Mouse (Mus musculus) midbrain, embryonic 13.5 days (tissue): ENCODE results near the gene Dgkq. TPM values are rescaled to one million over a fixed set of nuclear protein-coding genes. Genes with fewer than 3 reads are reported as not detected.

ENCODE experiments used
- ATAC-seq: fragments of 200-750 bp; cut with Nextera tagmentation; 2 replicates; pipeline ENCODE4 v1.8.0; 2017; ENCODE audit warnings: mild to moderate bottlenecking, moderate TSS enrichment, moderate library complexity
- H3K27ac ChIP-seq: fragments of 300-500 bp; sonication (generic); 2 replicates; pipeline ENCODE4 v1.5.1; 2015; ENCODE audit warnings: inconsistent platforms, mild to moderate bottlenecking, moderate library complexity
- H3K27me3 ChIP-seq: fragments of 300-500 bp; sonication (generic); 2 replicates; pipeline ENCODE4 v1.6.1; 2015; ENCODE audit warnings: mild to moderate bottlenecking, inconsistent platforms
- H3K36me3 ChIP-seq: fragments of 300-500 bp; sonication (generic); 2 replicates; pipeline ENCODE4 v1.6.1; 2015; ENCODE audit warnings: mild to moderate bottlenecking, inconsistent platforms
- H3K4me1 ChIP-seq: fragments of 300-500 bp; sonication (generic); replicated peaks from 2 replicates; pipeline ENCODE4 v1.6.1; 2015; ENCODE audit warnings: inconsistent platforms
- H3K4me2 ChIP-seq: fragments of 300-500 bp; sonication (generic); replicated peaks from 2 replicates; pipeline ENCODE4 v1.6.1; 2015; ENCODE audit warnings: moderate library complexity, mild to moderate bottlenecking, inconsistent platforms
- H3K4me3 ChIP-seq: fragments of 300-500 bp; sonication (generic); replicated peaks from 2 replicates; pipeline ENCODE4 v1.5.1; 2015; ENCODE audit warnings: mild to moderate bottlenecking, inconsistent platforms
- H3K9ac ChIP-seq: fragments of 300-500 bp; sonication (generic); replicated peaks from 2 replicates; pipeline ENCODE4 v1.6.1; 2015; ENCODE audit warnings: mild to moderate bottlenecking, inconsistent platforms
- H3K9me3 ChIP-seq: fragments of 300-500 bp; sonication (generic); 2 replicates; pipeline ENCODE4 v1.6.1; 2016; ENCODE audit warnings: mild to moderate bottlenecking, inconsistent platforms
- WGBS: fragments of 180-500 bp; shearing (Covaris S2); methylation state at CpG from one replicate; pipeline ENCODE4 v1.1.7; 2015; 5-methylcytosine and 5-hydroxymethylcytosine counted together
- polyA plus RNA-seq: library from polyadenylated mRNA; unstranded; fragments of >200 nt; fragmentation: Nextera tagmentation; extraction: Ambion mirVana; gene quantifications from 2 replicates; pipeline ENCODE4 v1.2.1, GENCODE M21; 2015

Dgkq gene
- polyA plus RNA-seq, 1 experiment from 2014 or later: 26.6 TPM

DNA sequence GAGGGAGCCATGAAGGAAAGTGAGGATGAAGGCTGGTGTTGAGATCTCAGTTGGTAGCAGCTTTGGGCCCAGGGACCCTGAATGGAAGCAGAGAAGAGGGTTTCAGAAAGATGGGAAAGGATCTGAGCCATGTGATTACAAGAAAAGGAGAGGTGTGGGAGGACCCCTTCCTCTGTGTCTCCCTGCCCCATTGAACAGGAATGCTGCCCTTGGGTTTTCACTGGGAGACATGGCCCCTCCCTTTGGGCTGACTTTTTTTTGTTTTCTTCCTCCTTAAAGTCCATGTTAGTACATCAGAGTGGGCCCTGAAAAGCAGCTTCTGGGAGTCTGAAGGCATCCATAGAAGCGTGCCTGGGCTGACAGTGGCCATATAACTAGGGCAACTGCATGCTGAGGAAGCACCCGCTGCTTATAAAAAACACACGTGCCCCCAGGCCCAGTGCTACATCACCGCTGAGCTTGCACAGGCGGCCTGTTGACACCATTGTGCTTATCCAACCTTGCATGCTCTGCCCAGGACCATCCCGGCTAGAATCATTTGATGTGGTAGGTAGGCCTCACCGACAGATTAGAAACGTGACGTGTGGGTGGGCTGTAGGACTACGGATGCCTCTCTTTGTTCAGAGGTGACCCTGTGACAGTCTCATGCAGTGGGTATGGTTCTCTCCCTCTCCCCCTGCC is 32.0 kb upstream of the Dgkq start:
- peaks cover 24% of the 10 kb centered on the region for H3K36me3 ChIP-seq
- no peak overlapping the region for H3K9ac ChIP-seq
- no peaks in the 10 kb centered on the region for H3K9me3 ChIP-seq
- no peak overlapping the region for H3K27ac ChIP-seq
- no peak for ATAC-seq
- H3K27me3 ChIP-seq: no peaks in the 10 kb centered on the region
- peaks cover 16% of the 10 kb centered on the region for H3K4me1 ChIP-seq
- H3K4me2 ChIP-seq: no peak overlapping the region
- H3K4me3 ChIP-seq: no peak overlapping the region
- 76% methylated on average over 10 of the region's 10 CpGs for WGBS

DNA sequence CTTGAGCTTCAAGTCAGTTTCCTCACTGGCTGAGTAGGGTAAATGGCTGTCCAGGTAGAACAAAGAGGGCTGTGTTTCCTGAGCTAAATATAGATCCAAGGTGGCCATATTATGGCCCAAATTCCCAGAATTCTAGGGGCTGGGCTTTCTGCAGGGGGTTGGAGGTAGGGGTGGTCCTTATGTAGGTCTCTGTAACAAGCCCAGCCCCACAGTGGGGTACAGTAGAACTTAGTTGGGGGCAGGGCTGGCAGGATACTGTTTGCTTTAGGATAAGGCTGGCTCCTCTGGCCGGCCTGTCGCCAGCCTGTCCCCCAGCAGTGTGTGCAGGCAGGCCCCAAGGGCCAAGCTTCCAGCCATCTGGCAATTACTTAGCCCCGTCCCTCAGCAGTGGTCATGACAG is 30.9 kb upstream of the Dgkq start:
- Histone ChIP-seq H3K9me3 (no peaks in the 10 kb centered on the region), H3K4me3 (no peak overlapping the region), H3K27me3 (0 out of 2 replicates have a peak, but pooled peaks cover under 1% of the 10 kb centered on the region), H3K4me1 (peaks cover 21% of the 10 kb centered on the region), H3K36me3 (peaks cover 12% of the 10 kb centered on the region), H3K9ac (no peak overlapping the region), H3K4me2 (no peak overlapping the region), H3K27ac (no peak overlapping the region)
- WGBS: 64% methylated on average over 3 of the region's 3 CpGs
- ATAC-seq: no peak

DNA sequence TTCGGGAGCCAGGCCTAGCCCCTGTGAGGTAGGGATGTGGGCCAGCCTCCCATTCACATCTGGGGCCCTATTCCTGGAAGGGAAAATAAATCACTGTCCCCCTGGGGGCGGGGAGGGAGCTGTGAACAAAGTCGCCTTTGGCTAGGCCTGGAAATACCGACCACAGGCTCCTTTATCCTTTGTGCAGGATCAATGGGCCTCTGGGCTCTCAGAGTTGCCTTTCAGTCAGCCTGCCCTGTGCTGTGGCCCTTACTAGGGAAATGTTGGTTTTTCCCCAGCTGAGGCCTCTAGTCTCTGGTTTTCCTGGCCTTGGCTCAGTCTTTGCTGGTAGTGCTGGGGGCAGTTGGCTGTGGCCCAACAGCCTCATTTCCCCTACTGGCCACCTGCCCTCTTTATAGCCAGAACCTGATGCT is 27.9 kb upstream of the Dgkq start:
- ATAC-seq: no peak
- no peak overlapping the region for H3K4me2 ChIP-seq
- peaks cover 31% of the 10 kb centered on the region for H3K4me1 ChIP-seq
- 10% methylated on average over 4 of the region's 4 CpGs for WGBS
- no peaks in the 10 kb centered on the region for H3K36me3 ChIP-seq
- peak overlapping the region; percentile 22; the same call in 1 of the 2 replicates for H3K27ac ChIP-seq
- H3K27me3 ChIP-seq: peaks cover 14% of the 10 kb centered on the region
- no peaks in the 10 kb centered on the region for H3K9me3 ChIP-seq
- no peak overlapping the region for H3K9ac ChIP-seq
- no peak overlapping the region for H3K4me3 ChIP-seq

DNA sequence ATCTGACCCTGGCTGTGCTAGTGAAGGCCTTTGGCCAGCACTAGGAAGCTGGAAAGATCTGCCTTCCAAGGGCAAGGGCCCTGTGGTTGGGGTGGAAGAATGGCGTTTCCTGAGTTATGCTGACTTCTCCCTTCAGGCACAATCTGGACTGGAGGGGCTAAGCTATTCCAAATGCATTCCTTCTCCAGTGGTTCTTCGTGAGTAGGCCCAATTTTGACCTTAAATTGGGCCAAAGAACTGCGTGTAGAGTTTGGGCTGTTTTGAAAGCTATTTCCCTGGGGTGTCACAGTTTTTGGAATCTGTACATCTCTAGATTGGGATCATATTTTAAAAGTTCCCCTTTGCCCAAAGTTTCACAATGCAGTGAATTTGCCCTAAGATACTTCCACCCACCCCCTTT is 27.1 kb upstream of the Dgkq start:
- H3K4me1 ChIP-seq: peaks cover 34% of the 10 kb centered on the region
- WGBS: 86% methylated on average over 3 of the region's 3 CpGs
- H3K4me3 ChIP-seq: no peak overlapping the region
- no peak for ATAC-seq
- H3K27ac ChIP-seq: no peak overlapping the region
- H3K9ac ChIP-seq: no peak overlapping the region
- no peaks in the 10 kb centered on the region for H3K9me3 ChIP-seq
- no peaks in the 10 kb centered on the region for H3K36me3 ChIP-seq
- H3K4me2 ChIP-seq: no peak overlapping the region
- H3K27me3 ChIP-seq: peaks cover 22% of the 10 kb centered on the region

DNA sequence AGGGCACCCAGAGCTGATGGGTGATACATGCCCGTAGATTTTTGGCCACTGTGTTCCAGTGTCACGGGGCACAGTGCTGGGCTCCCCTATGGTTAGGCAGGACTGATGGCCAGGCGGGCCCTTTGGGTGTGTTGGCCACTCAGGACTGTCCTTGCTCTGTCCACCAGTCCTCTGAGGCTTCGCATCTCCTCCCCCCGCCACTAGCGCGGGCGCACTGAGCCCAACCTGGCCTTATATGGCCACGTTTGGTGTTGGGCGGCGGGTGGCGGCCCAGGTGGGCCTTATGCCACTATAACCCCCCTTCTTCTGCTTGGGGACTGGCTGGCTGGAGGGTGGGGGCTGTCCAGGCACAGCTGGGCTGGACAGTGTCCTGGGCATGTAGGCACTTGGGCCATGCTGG is 26.4 kb upstream of the Dgkq start:
- H3K9ac ChIP-seq: no peak overlapping the region
- no peak overlapping the region for H3K4me3 ChIP-seq
- H3K27me3 ChIP-seq: peaks cover 24% of the 10 kb centered on the region
- ATAC-seq: no peak
- WGBS: 92% methylated on average over 12 of the region's 12 CpGs
- H3K4me2 ChIP-seq: no peak overlapping the region
- peaks cover 34% of the 10 kb centered on the region for H3K4me1 ChIP-seq
- H3K9me3 ChIP-seq: no peaks in the 10 kb centered on the region
- H3K27ac ChIP-seq: no peak overlapping the region
- no peaks in the 10 kb centered on the region for H3K36me3 ChIP-seq

DNA sequence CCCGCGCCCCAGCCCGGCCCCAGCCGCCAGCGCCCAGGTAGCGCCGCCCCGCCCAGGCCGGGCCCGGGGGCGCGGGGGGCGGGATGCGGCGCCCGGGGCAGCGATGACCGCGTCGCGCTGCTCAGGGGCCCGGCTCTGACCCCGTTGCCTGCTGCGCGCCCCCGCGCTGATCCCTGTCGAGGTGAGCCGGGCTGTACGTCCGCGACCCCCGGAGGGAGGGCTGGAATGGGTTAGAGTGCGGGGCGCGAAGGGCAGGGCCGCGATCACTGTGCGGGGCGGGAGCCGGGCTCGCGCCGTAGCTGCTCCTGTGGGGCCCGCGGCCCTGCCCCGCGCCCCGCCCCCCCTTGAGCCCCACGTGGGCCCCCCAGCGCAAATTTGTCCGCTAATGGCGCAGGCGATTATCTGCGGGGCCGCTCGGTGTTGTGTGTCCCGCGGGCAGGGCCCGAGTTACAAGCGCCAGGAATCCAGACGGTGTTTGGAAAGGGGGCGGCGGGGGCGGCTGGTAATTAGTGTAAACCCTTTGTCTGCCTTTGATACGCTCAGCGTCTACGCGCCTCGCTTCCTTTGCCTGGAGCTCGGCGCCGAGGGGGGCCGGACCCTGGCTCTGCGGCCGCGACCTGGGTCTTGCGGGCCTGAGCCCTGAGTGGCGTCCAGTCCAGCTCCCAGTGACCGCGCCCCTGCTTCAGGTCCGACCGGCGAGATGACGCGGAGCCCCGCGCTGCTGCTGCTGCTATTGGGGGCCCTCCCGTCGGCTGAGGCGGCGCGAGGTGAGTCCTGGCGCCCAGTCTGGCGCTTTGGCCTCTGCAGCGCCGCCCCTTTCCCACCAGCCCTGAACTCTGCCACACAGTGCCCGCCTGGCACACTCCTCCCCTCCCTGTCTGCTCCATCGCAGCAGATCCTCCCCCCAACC is 25.1 kb upstream of the Dgkq start:
- peak overlapping the region; percentile 67 for H3K9ac ChIP-seq
- H3K9me3 ChIP-seq: no peaks in the 10 kb centered on the region
- no peak overlapping the region for H3K27ac ChIP-seq
- WGBS: under 1% methylated on average over 69 of the region's 99 CpGs
- H3K4me1 ChIP-seq: peaks cover 31% of the 10 kb centered on the region
- peak; percentile 66 for ATAC-seq
- H3K36me3 ChIP-seq: no peaks in the 10 kb centered on the region
- H3K4me2 ChIP-seq: peak overlapping the region; percentile 96
- peak overlapping the region; percentile 80 for H3K4me3 ChIP-seq
- peaks cover 24% of the 10 kb centered on the region for H3K27me3 ChIP-seq

DNA sequence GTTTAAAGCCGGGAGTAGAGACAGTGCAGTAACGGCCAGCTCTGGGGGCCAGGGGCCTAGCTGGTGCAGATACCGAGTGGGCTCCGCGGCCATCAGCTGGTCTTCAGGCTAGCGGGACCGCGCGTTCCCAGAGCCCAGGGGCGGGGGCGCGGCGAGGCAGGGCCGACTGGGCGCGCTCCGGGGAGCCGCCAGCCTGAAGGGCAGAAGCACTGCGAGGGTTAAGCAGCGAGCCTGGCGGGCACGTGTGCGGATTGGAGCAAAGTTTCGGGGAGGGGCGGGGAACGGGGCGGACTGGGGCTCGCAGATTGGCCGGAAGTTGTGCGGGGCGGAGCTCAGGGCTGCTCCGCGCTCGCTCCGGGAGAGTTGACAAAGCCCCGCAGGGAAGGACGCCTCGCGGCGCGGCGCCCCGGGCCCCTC is 24.4 kb upstream of the Dgkq start:
- peak; percentile 95 for ATAC-seq
- Histone ChIP-seq H3K36me3 (no peaks in the 10 kb centered on the region), H3K27ac (no peak overlapping the region), H3K4me2 (peak overlapping the region; percentile 96), H3K9ac (peak overlapping the region; percentile 67), H3K4me1 (peaks cover 34% of the 10 kb centered on the region), H3K4me3 (peak overlapping the region; percentile 80), H3K27me3 (peaks cover 24% of the 10 kb centered on the region), H3K9me3 (no peaks in the 10 kb centered on the region)
- under 1% methylated on average over 34 of the region's 43 CpGs for WGBS

DNA sequence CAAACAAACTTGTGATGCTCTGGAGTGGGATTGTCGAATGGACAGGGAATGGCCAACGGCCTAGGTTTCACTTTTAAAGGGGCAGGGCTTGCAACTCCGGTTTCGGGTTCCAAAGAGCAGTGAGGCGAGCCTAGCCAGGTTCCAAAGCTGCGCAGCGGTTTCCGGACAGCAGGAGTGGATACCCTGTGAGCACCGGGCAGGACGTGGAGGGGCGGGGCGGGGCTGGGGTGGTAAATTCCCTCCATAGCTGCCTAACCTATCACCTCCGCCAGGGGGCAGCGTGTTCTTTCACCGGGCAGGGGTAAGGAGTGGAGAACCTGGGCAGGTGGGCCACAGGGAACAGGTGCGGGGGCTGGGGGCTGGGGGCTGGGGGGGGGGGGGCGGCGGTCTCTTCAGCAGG is 22.8 kb upstream of the Dgkq start, which contains the start of gene Fgfrl1:
Gene Fgfrl1 (plus strand): TSS at position 112 of the 400 bp plus-strand sequence.
- no peak for ATAC-seq
- H3K9ac ChIP-seq: 0 out of 2 replicates have a peak within 1 kb of the TSS, but pooled peaks have one; percentile 23
- no peaks in the 10 kb centered on the region for H3K9me3 ChIP-seq
- no peak within 1 kb of the TSS for H3K27ac ChIP-seq
- H3K27me3 ChIP-seq: peaks cover 24% of the 10 kb centered on the region
- H3K4me2 ChIP-seq: peak within 1 kb of the TSS; percentile 96
- peaks cover 28% of the 10 kb centered on the region for H3K4me1 ChIP-seq
- H3K36me3 ChIP-seq: no peaks in the 10 kb centered on the region
- H3K4me3 ChIP-seq: peak within 1 kb of the TSS; percentile 80
- 5% methylated on average over 18 of the region's 18 CpGs for WGBS

DNA sequence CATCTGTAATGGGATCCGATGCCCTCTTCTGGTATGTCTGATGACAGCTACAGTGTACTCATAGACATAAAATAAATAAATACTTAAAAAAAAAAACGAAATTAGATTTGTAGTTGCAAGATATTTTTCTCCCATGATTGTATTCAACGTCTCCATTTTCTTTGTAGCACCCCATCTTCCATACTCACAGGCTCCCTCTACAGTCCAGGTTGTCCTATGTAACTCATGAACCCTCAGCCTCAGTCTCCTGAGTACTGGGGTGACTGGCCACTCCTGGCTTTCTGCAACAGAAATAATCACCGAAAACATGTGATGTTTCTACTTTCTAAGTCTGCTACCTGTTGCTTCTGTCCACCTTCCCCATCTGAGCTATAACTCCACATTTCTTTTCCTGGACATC is 21.7 kb upstream of the Dgkq start:
- no peak overlapping the region for H3K4me2 ChIP-seq
- ATAC-seq: no peak
- H3K36me3 ChIP-seq: no peaks in the 10 kb centered on the region
- H3K27me3 ChIP-seq: peaks cover 24% of the 10 kb centered on the region
- no peak overlapping the region for H3K4me3 ChIP-seq
- no peaks in the 10 kb centered on the region for H3K9me3 ChIP-seq
- WGBS: 65% methylated on average over 4 of the region's 4 CpGs
- H3K4me1 ChIP-seq: peaks cover 18% of the 10 kb centered on the region
- no peak overlapping the region for H3K9ac ChIP-seq
- no peak overlapping the region for H3K27ac ChIP-seq

DNA sequence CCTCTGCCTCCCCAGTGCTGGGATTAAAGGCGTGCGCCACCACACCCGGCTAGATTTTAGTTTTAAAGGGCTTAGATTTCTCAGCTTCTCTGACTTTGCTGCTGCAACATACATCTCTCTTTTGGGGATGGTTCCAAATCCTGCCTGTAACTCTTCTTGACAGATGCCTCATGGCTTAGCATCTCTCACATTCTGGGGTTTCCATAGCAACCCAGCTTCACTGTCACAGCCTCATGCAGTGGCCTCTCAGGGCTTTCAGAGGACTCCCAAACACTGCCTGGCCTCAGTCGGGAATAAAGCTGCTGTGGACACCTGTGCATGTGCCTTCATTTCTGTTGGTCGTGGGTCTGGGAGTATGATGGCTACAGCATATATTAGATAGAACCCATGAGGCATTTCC is 19.6 kb upstream of the Dgkq start:
- Histone ChIP-seq H3K4me3 (no peak overlapping the region), H3K27ac (no peak overlapping the region), H3K9me3 (no peaks in the 10 kb centered on the region), H3K9ac (no peak overlapping the region), H3K4me2 (no peak overlapping the region), H3K4me1 (peaks cover 7% of the 10 kb centered on the region), H3K36me3 (no peaks in the 10 kb centered on the region), H3K27me3 (peaks cover 17% of the 10 kb centered on the region)
- 64% methylated on average over 5 of the region's 5 CpGs for WGBS
- ATAC-seq: no peak

DNA sequence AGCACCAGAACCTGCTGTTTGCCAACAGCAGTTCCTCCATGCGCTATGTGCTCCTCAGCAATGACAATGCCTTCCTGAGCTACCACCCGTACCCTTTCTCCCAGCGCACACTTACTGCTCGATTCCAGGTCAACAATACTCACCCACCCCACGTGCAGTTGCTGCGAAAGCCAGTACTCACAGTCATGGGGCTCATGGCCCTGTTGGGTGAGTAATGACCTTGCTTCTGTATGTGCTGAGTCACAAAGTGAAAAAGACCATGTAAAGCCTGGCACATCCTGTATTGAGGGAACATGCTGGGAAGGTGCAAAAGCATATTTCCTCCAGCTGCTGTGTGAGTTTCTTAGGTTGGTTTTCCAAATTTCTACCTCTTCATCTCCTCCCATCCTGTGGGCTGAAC is 11.4 kb upstream of the Dgkq start:
- Histone ChIP-seq H3K27ac (no peak overlapping the region), H3K9ac (no peak overlapping the region)
- no peak for ATAC-seq

DNA sequence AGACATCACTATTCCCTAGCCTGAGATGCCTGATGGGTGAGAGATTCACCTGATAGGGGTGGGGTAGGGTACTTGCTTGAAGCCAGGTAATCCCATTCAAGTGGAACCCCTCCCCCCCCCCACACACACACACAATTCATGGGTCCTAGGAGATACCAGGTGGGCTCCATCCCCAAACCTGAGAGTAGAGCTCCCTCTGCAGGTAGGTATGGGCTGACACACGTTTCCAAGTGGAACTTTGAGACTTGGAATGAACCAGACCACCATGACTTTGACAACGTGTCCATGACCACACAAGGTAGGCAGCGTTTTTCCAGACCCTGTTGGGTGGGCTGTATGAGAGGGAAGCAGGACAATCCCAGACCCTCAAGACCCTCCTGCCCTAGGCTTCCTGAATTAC is 10.4 kb upstream of the Dgkq start:
- WGBS: 56% methylated on average over 3 of the region's 3 CpGs
- no peak overlapping the region for H3K4me3 ChIP-seq
- no peaks in the 10 kb centered on the region for H3K9me3 ChIP-seq
- no peak overlapping the region for H3K4me2 ChIP-seq
- H3K4me1 ChIP-seq: peaks cover 15% of the 10 kb centered on the region
- peaks cover 6% of the 10 kb centered on the region; the same call in 1 of the 2 replicates for H3K36me3 ChIP-seq
- no peak for ATAC-seq
- H3K9ac ChIP-seq: no peak overlapping the region
- no peaks in the 10 kb centered on the region for H3K27me3 ChIP-seq
- no peak overlapping the region for H3K27ac ChIP-seq

More for the DNA sequence above, 11.4 kb upstream of the Dgkq start:
- H3K4me3 ChIP-seq: no peak overlapping the region
- H3K27me3 ChIP-seq: no peaks in the 10 kb centered on the region
- H3K4me2 ChIP-seq: no peak overlapping the region
- no peaks in the 10 kb centered on the region for H3K9me3 ChIP-seq
- peaks cover 15% of the 10 kb centered on the region for H3K4me1 ChIP-seq
- 95% methylated on average over 6 of the region's 6 CpGs for WGBS
- peaks cover 6% of the 10 kb centered on the region; the same call in 1 of the 2 replicates for H3K36me3 ChIP-seq
